Mouse (Mus musculus) spleen, postnatal 36 days (tissue): ENCODE results near the gene Mrpl22.

Source experiments
- DNase-seq, 2 experiments: peaks; one replicate each; pipeline ENCODE4 v3.0.0; 2022; ENCODE audit warnings: low spot score in 2 of 2, mixed read lengths in 1 of 2

Mrpl22 gene

GRCm38 (mm10) chr11:58171459-58172091 lies at the start of gene Mrpl22:
Gene Mrpl22 (plus strand): TSS chr11:58171661.
- DNase-seq = peak; percentile 88 to 93

GRCm38 (mm10) chr11:58123711-58124110 lies 47.8 kb upstream of the Mrpl22 start:
- no peak for DNase-seq

- DNase-seq = no peak
Observed at GRCm38 (mm10) chr11:58125021-58125420, 46.4 kb upstream of the Mrpl22 start.

GRCm38 (mm10) chr11:58126397-58127160 lies 44.9 kb upstream of the Mrpl22 start:
- DNase-seq = peak; percentile 22 to 48

GRCm38 (mm10) chr11:58127544-58127943 lies 43.9 kb upstream of the Mrpl22 start:
- peak in 1 of 2 experiments; percentile 31 for DNase-seq

- DNase-seq = no peak
Observed at GRCm38 (mm10) chr11:58129302-58129843, 42.1 kb upstream of the Mrpl22 start.

GRCm38 (mm10) chr11:58132026-58132425 lies 39.4 kb upstream of the Mrpl22 start:
- DNase-seq = no peak

GRCm38 (mm10) chr11:58134869-58135268 lies 36.6 kb upstream of the Mrpl22 start:
- DNase-seq = peak in 1 of 2 experiments; percentile 9

GRCm38 (mm10) chr11:58135296-58135695 lies 36.2 kb upstream of the Mrpl22 start:
- DNase-seq = no peak

GRCm38 (mm10) chr11:58136677-58137076 lies 34.8 kb upstream of the Mrpl22 start:
- no peak for DNase-seq

GRCm38 (mm10) chr11:58138821-58139220 lies 32.6 kb upstream of the Mrpl22 start:
- no peak for DNase-seq

- no peak for DNase-seq
Observed at GRCm38 (mm10) chr11:58139466-58139865, 32.0 kb upstream of the Mrpl22 start.

GRCm38 (mm10) chr11:58143704-58144426 lies 27.6 kb upstream of the Mrpl22 start:
- DNase-seq = no peak

GRCm38 (mm10) chr11:58146241-58146640 lies 25.2 kb upstream of the Mrpl22 start:
- DNase-seq = peak in 1 of 2 experiments; percentile 12

- DNase-seq = no peak
Observed at GRCm38 (mm10) chr11:58155458-58155857, 16.0 kb upstream of the Mrpl22 start.

GRCm38 (mm10) chr11:58156871-58157270 lies 14.6 kb upstream of the Mrpl22 start:
- DNase-seq = no peak

GRCm38 (mm10) chr11:58165072-58165471 lies 6.4 kb upstream of the Mrpl22 start:
- DNase-seq = no peak

GRCm38 (mm10) chr11:58167822-58168166 lies 3.7 kb upstream of the Mrpl22 start:
- no peak for DNase-seq

- DNase-seq = peak; percentile 74
Observed at GRCm38 (mm10) chr11:58168167-58168915, 3.1 kb upstream of the Mrpl22 start, which contains the start of gene Gemin5. Gene Gemin5 (minus strand): TSS chr11:58168539.

GRCm38 (mm10) chr11:58169666-58170065 lies 1.8 kb upstream of the Mrpl22 start:
- no peak for DNase-seq

- peak; percentile 69 to 79 for DNase-seq
Observed at GRCm38 (mm10) chr11:58179563-58179962, 8.1 kb downstream of the Mrpl22 start.
